Mouse (Mus musculus): ENCODE measurements around the gene Nampt. TPM values are rescaled to one million over a fixed set of nuclear protein-coding genes. Genes with fewer than 3 reads are reported as not detected.

Gene Nampt
- polyA plus RNA-seq, 1 experiment from 2014 or later: 16.4 TPM

DNA sequence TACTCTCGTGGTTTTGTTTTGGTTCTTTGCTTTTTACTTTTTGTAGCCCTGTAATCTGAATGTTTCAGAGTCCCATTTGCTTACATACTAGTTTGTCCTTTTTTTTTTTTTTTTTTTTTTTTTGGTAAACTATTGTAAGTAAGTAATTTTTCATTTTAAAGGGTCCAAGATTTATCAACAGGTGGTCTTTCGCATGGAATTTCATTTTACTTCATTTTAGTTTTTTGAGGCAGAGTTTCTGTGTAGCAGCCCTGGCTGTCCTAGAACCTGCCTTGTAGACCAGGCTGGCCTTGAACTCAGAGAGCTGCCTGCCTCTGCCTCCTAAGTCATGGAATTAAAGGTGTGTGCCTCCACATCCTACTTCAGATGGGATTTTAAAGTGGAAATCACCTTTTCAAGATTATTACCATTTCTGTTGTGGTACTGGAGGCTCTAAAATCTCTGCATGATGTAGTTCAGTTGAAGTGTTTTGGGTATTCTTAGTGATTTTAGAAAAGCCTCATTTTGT lies 2.2 kb downstream of the Nampt start:
- H3K9me3 ChIP-seq (replicated peaks): no peaks in the 10 kb centered on the region
- H3K9ac ChIP-seq: peak overlapping the region; percentile 82; the same call in 1 of the 2 replicates
- peaks cover 10% of the 10 kb centered on the region for H3K4me1 ChIP-seq (replicated peaks)
- peak overlapping the region; percentile 95 for H3K4me3 ChIP-seq
- H3K36me3 ChIP-seq: no peaks in the 10 kb centered on the region; the same call in 1 of the 2 replicates
- H3K27ac ChIP-seq: 0 out of 2 replicates have a peak overlapping the region, but pooled peaks have one; percentile 88
- no peaks in the 10 kb centered on the region for H3K27me3 ChIP-seq
- no peak for ATAC-seq (replicated peaks; ENCODE audit: insufficient number of reproducible peaks, insufficient read depth, low FRiP score, low read depth)
- whole genome bisulfite sequencing: 50% methylated on average over 2 of the region's 2 CpGs
- H3K4me2 ChIP-seq: peak overlapping the region; percentile 74

DNA sequence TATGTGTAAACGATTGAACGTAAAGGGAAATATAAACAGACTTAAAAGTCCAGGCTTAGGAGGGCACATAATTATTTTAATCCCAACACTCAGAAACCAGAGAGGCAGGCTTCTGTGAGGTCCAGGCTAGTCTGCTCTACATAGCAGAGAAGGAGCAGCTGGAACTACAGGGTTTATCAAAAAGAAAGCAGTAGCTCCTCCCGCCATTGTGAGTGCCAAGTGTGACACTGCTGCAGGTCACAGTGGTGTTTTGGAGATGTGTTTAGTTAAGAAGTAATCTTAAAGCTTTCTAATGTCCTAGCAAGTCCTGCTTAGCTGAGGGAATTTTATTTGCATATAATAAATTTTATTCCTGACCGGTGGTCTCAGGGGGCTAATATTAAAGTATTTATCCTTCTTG lies 2.7 kb downstream of the Nampt start:
- Histone ChIP-seq H3K4me3 (no peak overlapping the region), H3K36me3 (no peaks in the 10 kb centered on the region; the same call in 1 of the 2 replicates), H3K27me3 (no peaks in the 10 kb centered on the region), H3K4me1 (replicated peaks) (peaks cover 10% of the 10 kb centered on the region), H3K9me3 (replicated peaks) (no peaks in the 10 kb centered on the region), H3K27ac (no peak overlapping the region), H3K4me2 (no peak overlapping the region), H3K9ac (no peak overlapping the region)
- ATAC-seq (replicated peaks; ENCODE audit: insufficient number of reproducible peaks, insufficient read depth, low FRiP score, low read depth): no peak
- WGBS: 66% methylated on average over 4 of the region's 4 CpGs

DNA sequence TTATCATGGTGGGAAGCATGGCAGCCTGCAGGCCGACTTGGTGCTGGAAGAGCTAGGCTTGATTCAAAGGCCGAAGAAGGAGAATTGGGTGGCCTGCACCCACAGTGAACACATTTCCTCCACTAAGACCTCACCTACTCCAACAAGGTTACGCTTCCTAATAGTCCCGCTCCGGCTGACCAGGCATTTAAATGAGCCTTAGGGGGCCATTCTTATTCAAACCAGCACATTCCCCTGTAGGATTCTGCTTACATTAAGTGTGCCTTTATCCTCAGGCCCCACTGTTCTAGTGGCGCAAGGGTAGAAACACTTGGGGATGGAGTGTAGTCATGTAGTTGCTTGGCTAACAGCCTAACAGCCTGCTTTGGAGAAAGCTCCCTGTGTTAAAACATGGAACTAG lies 5.2 kb downstream of the Nampt start:
- no peak overlapping the region for H3K27ac ChIP-seq
- H3K27me3 ChIP-seq: no peaks in the 10 kb centered on the region
- H3K4me1 ChIP-seq (replicated peaks): peaks cover 7% of the 10 kb centered on the region
- H3K9ac ChIP-seq: no peak overlapping the region
- H3K4me3 ChIP-seq: no peak overlapping the region
- no peak overlapping the region for H3K4me2 ChIP-seq
- no peaks in the 10 kb centered on the region for H3K9me3 ChIP-seq (replicated peaks)
- ATAC-seq (replicated peaks; ENCODE audit: insufficient number of reproducible peaks, insufficient read depth, low FRiP score, low read depth): no peak
- H3K36me3 ChIP-seq: no peaks in the 10 kb centered on the region; the same call in 1 of the 2 replicates
- 91% methylated on average over 6 of the region's 6 CpGs for WGBS

DNA sequence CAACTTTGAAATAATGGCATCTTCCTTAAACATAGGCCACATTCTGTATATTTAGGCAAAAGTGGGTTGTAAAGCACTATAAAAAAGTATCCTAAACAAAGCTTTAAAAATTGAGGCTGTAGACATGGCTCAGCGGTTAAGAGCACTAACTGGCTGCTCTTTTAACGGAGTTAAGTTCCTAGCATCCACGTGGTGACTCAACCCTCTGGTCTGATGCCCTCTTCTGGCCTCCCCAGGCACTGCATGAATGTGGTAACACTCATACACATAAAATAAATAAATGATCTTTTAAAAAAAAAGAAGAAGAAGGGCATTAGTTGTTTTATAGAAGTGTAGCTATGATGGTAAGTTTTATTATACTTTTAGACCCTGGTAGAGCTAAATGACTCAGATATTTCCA lies 7.6 kb downstream of the Nampt start:
- no peak for ATAC-seq (replicated peaks; ENCODE audit: insufficient number of reproducible peaks, insufficient read depth, low FRiP score, low read depth)
- Histone ChIP-seq H3K36me3 (no peaks in the 10 kb centered on the region; the same call in 1 of the 2 replicates), H3K4me2 (no peak overlapping the region), H3K9me3 (replicated peaks) (no peaks in the 10 kb centered on the region), H3K4me3 (no peak overlapping the region), H3K27me3 (no peaks in the 10 kb centered on the region), H3K9ac (no peak overlapping the region), H3K27ac (no peak overlapping the region), H3K4me1 (replicated peaks) (peaks cover 5% of the 10 kb centered on the region)
- 35% methylated on average over 3 of the region's 3 CpGs for WGBS

DNA sequence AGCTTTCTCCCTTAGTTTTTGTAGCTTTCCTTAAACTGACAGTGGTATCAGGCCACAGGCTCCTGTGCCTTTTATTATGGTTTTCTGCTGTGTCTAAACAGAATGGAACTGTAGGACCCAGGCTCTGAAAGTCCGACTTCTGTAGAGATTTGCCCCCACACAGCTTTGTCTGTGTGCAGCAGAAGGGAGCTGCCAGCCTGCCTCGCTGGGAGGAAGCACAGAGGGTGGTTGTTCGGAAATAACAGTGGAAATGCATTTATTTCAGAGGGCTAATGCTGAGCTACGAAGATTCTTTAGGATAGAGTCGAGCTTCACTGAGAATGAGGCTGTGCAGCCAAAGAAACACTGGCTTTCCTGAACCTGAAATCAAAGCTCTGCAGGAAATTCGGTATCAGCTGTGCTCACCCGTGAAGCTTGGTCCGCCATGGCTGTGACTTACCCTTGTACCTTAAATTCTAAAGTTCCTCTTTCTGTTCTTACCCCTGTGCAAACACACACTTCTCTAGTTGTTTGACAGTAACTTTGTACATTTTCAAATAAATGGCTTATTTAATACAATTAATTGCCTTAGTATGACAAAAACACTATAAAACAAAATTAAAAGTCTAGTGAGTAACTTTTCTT lies 8.9 kb downstream of the Nampt start:
- no peak overlapping the region for H3K27ac ChIP-seq
- H3K4me1 ChIP-seq (replicated peaks): peaks cover 3% of the 10 kb centered on the region; the same call in 1 of the 2 replicates
- no peak overlapping the region for H3K4me2 ChIP-seq
- H3K9me3 ChIP-seq (replicated peaks): no peaks in the 10 kb centered on the region
- no peak for ATAC-seq (replicated peaks; ENCODE audit: insufficient number of reproducible peaks, insufficient read depth, low FRiP score, low read depth)
- H3K36me3 ChIP-seq: no peaks in the 10 kb centered on the region; the same call in 1 of the 2 replicates
- no peak overlapping the region for H3K9ac ChIP-seq
- WGBS: 68% methylated on average over 8 of the region's 8 CpGs
- H3K4me3 ChIP-seq: no peak overlapping the region
- H3K27me3 ChIP-seq: no peaks in the 10 kb centered on the region

DNA sequence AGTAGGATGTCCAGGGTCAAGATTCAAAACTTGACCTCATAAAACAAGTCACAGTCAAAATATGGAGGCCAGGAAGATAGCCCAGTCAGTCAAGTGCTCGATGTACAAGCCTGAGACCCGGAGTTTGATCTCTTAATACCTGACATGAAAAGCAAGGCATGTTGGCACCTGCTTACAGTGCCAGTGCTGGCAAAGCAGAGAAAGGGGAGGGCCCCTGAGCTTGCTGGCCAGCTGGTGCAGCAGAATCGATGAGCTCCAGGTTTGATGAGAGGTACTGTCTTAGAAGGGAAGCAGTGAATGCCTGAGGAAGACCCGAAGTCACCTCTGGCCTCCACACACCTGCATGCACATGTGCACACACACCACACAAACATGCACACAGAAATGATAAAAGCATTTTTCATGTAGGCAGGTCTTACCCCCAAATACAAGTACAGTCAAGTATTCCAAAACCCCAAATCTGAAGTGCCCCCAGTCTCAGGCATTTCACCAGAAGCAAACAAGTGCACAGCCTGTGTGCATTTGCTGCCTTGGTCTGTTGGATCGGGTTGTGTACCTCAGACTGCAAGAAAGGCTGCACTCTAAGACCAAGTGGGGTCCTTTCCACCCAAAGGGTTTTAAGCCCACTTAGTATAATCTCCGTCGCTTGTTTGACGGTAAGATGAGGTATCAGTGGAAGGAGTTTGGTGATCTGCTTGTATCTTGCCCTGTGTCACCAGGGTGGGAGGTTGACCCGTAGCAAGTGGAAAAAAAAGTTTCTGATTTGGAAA lies 10.2 kb downstream of the Nampt start:
- Histone ChIP-seq H3K4me1 (replicated peaks) (peaks cover 3% of the 10 kb centered on the region; the same call in 1 of the 2 replicates), H3K9me3 (replicated peaks) (no peaks in the 10 kb centered on the region), H3K36me3 (peaks cover 6% of the 10 kb centered on the region), H3K27me3 (no peaks in the 10 kb centered on the region), H3K27ac (no peak overlapping the region), H3K4me3 (no peak overlapping the region), H3K9ac (no peak overlapping the region), H3K4me2 (no peak overlapping the region)
- no peak for ATAC-seq (replicated peaks; ENCODE audit: insufficient number of reproducible peaks, insufficient read depth, low FRiP score, low read depth)
- WGBS: 80% methylated on average over 9 of the region's 9 CpGs

DNA sequence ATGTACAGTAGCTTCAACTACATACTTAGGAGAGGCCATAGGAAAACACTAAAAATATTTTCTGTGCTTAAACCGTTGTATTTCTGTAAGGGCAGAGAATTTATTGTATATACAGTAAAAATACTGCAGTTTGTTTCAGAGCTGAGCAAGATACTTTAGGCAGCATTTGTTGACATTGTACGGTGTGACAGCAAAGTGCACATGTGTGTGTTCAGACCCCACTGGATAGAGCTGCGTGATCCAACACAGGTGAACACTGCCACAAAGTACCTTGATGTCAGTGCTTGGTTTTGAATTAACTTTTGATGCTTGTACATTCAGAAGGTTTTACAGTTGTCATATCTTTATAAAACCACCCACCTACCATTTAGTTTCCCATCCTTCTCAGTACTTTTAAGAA lies 12.7 kb downstream of the Nampt start:
- peaks cover 6% of the 10 kb centered on the region; the same call in 1 of the 2 replicates for H3K36me3 ChIP-seq
- no peaks in the 10 kb centered on the region for H3K27me3 ChIP-seq
- no peak overlapping the region for H3K27ac ChIP-seq
- H3K4me3 ChIP-seq: no peak overlapping the region
- no peak overlapping the region for H3K4me2 ChIP-seq
- H3K9ac ChIP-seq: no peak overlapping the region
- H3K4me1 ChIP-seq (replicated peaks): peaks cover 7% of the 10 kb centered on the region
- ATAC-seq (replicated peaks; ENCODE audit: insufficient number of reproducible peaks, insufficient read depth, low FRiP score, low read depth): no peak
- no peaks in the 10 kb centered on the region for H3K9me3 ChIP-seq (replicated peaks)
- 89% methylated on average over 3 of the region's 3 CpGs for WGBS

DNA sequence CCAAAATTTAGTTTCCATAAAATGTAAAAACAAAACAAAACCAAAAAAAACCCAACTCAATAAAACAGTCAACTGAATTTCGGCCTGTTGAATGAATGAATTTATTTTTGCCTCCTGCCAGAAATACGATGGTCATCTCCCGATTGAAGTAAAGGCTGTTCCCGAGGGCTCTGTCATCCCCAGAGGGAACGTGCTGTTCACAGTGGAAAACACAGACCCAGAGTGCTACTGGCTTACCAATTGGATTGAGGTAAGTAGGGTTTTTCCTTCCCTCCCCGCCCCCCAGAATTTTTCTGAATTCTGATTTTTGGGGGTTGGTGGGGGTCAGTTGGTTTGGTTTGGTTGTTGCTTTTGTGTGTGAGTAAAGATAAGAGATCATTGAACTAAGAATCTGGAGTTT lies 15.4 kb downstream of the Nampt start:
- peaks cover 18% of the 10 kb centered on the region for H3K36me3 ChIP-seq
- H3K4me3 ChIP-seq: no peak overlapping the region
- WGBS: 78% methylated on average over 6 of the region's 6 CpGs
- H3K4me1 ChIP-seq (replicated peaks): peaks cover 7% of the 10 kb centered on the region
- no peaks in the 10 kb centered on the region for H3K27me3 ChIP-seq
- no peak overlapping the region for H3K9ac ChIP-seq
- H3K9me3 ChIP-seq (replicated peaks): no peaks in the 10 kb centered on the region
- H3K4me2 ChIP-seq: no peak overlapping the region
- no peak for ATAC-seq (replicated peaks; ENCODE audit: insufficient number of reproducible peaks, insufficient read depth, low FRiP score, low read depth)
- no peak overlapping the region for H3K27ac ChIP-seq

DNA sequence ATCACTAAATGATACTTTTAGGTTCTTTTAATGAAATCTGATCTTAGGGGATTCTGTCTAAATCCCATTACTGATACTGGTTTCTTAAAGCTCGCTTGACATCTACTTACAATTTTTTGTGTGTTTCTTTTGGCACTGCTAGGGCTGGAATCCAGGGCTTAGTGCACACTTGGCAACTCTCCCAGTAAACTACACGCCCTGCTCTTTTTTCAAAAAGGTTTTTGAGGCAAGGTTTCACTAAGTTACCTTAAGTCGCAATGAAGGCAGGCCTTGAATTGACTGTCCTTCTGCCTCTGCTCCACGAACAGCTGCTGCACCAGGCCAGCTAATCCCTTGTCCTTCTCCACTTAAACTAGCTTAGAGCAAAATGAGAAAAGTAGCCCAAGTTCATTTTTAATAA lies 15.9 kb downstream of the Nampt start:
- peaks cover 18% of the 10 kb centered on the region for H3K36me3 ChIP-seq
- peaks cover 7% of the 10 kb centered on the region for H3K4me1 ChIP-seq (replicated peaks)
- H3K4me3 ChIP-seq: no peak overlapping the region
- ATAC-seq (replicated peaks; ENCODE audit: insufficient number of reproducible peaks, insufficient read depth, low FRiP score, low read depth): no peak
- no peaks in the 10 kb centered on the region for H3K27me3 ChIP-seq
- WGBS: 26% methylated on average over 4 of the region's 4 CpGs
- no peaks in the 10 kb centered on the region for H3K9me3 ChIP-seq (replicated peaks)
- H3K9ac ChIP-seq: no peak overlapping the region
- no peak overlapping the region for H3K27ac ChIP-seq
- H3K4me2 ChIP-seq: no peak overlapping the region

DNA sequence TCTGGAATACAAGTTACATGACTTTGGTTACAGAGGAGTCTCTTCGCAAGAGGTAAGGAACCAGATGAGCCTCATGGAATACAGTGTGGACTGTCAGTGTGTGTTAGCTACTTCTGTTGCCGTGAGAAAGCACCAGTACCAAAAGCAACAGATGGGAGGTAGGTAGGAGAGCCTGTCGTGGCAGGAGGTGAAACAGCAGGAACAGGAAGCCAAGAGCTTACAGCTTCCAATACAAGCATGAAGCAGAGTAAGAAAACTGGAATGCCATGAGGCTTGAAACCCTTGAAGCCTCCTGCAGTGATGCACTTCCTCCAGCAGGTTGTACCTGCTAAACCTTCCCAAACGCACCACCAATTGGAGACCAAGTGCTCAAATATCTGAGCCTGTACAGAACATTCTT lies 19.1 kb downstream of the Nampt start:
- H3K4me2 ChIP-seq: no peak overlapping the region
- 79% methylated on average over 4 of the region's 4 CpGs for WGBS
- peaks cover 17% of the 10 kb centered on the region for H3K36me3 ChIP-seq
- no peak overlapping the region for H3K9ac ChIP-seq
- no peak overlapping the region for H3K27ac ChIP-seq
- H3K9me3 ChIP-seq (replicated peaks): no peaks in the 10 kb centered on the region
- peaks cover 16% of the 10 kb centered on the region for H3K4me1 ChIP-seq (replicated peaks)
- no peak overlapping the region for H3K4me3 ChIP-seq
- H3K27me3 ChIP-seq: no peaks in the 10 kb centered on the region
- ATAC-seq (replicated peaks; ENCODE audit: insufficient number of reproducible peaks, insufficient read depth, low FRiP score, low read depth): no peak

DNA sequence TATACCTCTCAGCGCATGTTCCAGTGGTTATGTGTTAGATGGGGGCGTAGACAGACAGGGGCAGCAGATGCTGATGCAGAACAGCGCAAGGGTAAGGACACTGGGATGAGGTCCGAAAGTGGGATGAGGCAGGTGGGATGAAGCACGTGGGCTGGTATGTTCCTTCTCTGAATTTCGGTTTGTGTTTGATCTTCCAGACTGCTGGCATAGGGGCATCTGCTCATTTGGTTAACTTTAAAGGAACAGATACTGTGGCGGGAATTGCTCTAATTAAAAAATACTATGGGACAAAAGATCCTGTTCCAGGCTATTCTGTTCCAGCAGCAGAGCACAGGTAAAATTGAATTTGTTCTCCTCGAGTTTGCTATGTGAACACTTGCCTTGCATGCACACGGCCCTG lies 19.6 kb downstream of the Nampt start:
- H3K4me1 ChIP-seq (replicated peaks): peaks cover 16% of the 10 kb centered on the region
- H3K9ac ChIP-seq: no peak overlapping the region
- H3K9me3 ChIP-seq (replicated peaks): no peaks in the 10 kb centered on the region
- no peak overlapping the region for H3K27ac ChIP-seq
- H3K4me2 ChIP-seq: no peak overlapping the region
- no peaks in the 10 kb centered on the region for H3K27me3 ChIP-seq
- 96% methylated on average over 9 of the region's 9 CpGs for WGBS
- no peak for ATAC-seq (replicated peaks; ENCODE audit: insufficient number of reproducible peaks, insufficient read depth, low FRiP score, low read depth)
- no peak overlapping the region for H3K4me3 ChIP-seq
- peaks cover 12% of the 10 kb centered on the region for H3K36me3 ChIP-seq
